Mouse (Mus musculus): Measurements from ENCODE around the gene Llgl2. TPM values are rescaled to one million over a fixed set of nuclear protein-coding genes. Genes with fewer than 3 reads are reported as not detected.
A peak's percentile ranks its signal among the peaks of the same experiment; 100 is the strongest.

Llgl2 gene
- total and polyA plus RNA-seq, 2 experiments from 2014 or later, result 14.1 to 49.8 TPM

DNA sequence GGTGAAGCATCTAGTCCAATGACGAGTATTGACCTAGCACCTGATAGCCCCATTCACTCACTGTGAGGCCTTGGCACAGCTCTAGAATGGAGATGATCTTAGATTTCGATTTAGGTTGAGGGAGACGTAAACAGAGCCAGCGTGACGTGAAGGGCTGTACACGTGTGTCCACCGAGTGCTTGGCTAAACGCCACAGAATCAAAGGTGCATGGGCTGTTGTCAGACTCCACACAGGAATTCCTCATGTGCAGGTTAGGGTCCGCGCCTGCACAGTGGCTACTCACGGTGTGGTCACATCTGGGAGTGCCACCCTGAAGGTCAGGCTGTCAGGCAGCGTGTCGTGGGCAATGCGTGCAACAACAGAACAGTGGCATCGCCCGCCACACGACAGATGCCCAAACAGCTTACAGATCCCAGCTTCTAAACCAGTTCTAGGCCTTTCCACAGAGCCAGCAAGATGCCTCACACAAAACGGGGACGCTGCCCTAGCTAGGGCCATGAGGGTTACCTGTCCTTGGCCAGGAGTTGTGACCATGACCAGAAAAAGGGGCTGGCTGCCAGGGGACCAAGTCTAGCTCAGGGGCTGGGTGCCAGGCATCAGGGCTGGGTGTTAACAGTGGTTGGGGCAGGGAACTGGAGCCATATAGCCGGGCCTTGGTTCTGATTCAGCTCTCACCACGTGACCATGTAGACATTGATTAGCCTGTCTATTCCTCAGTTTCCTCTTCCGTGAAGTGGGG lies 13.9 kb downstream of the Llgl2 start:
- no peak overlapping the region for H3K9ac ChIP-seq (replicated peaks; ENCODE audit: low read depth, low read length)
- H3K9me3 ChIP-seq (replicated peaks; ENCODE audit: control insufficient read depth, low read length), result no peaks in the 10 kb centered on the region
- H3K36me3 ChIP-seq (replicated peaks; ENCODE audit: control insufficient read depth, insufficient read depth, low read length), result no peaks in the 10 kb centered on the region
- no peak overlapping the region for H3K27ac ChIP-seq (ENCODE audit: low read depth)
- no peaks in the 10 kb centered on the region for H3K27me3 ChIP-seq (ENCODE audit: control insufficient read depth, insufficient read depth, low read length)
- DNase-seq (ENCODE audit: low spot score) (no peak), ATAC-seq (ENCODE audit: insufficient read depth, low read depth) (no peak)
- H3K4me3 ChIP-seq (ENCODE audit: low read depth, low read length), result no peak overlapping the region
- TF ChIP-seq CTCF (IDR thresholded peaks at IDR 0.05; ENCODE audit: low read depth) (no peak), EP300 (IDR thresholded peaks at IDR 0.05; ENCODE audit: low read depth) (no peak)
- H3K4me1 ChIP-seq (ENCODE audit: control insufficient read depth, insufficient read depth), result peaks cover 56% of the 10 kb centered on the region
- WGBS, result 91% methylated on average over 22 of the region's 22 CpGs
- H3K4me2 ChIP-seq (ENCODE audit: low read depth, low read length), result no peak overlapping the region

DNA sequence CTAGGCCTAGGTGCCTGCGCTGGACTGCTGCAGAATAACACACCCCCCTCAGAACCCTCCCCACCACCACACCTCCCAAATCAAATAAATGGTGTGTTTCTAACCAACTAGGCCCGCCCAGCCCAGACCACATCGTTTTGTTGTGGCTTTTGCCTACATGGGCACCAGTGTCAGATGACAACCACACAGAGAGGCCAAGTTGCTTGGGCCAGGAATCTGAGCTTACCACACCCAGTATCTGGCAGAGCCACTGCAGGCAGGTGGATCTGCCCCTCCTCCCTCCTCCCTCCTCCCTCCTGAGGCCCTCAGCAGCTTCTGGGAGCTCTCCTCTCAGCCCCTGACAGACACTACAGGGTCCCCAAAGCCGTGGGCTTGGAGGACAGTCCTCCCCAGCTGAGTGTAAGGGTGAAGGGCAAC lies 15.1 kb downstream of the Llgl2 start:
- peaks cover 51% of the 10 kb centered on the region for H3K4me1 ChIP-seq (ENCODE audit: control insufficient read depth, insufficient read depth)
- DNase-seq (ENCODE audit: low spot score) (no peak), ATAC-seq (ENCODE audit: insufficient read depth, low read depth) (no peak)
- H3K36me3 ChIP-seq (replicated peaks; ENCODE audit: control insufficient read depth, insufficient read depth, low read length), result no peaks in the 10 kb centered on the region
- no peaks in the 10 kb centered on the region for H3K9me3 ChIP-seq (replicated peaks; ENCODE audit: control insufficient read depth, low read length)
- H3K27me3 ChIP-seq (ENCODE audit: control insufficient read depth, insufficient read depth, low read length), result no peaks in the 10 kb centered on the region
- no peak overlapping the region for H3K4me2 ChIP-seq (ENCODE audit: low read depth, low read length)
- no peak overlapping the region for H3K27ac ChIP-seq (ENCODE audit: low read depth)
- no peak overlapping the region for H3K9ac ChIP-seq (replicated peaks; ENCODE audit: low read depth, low read length)
- no peak overlapping the region for H3K4me3 ChIP-seq (ENCODE audit: low read depth, low read length)
- 44% methylated on average over 4 of the region's 4 CpGs for WGBS
- TF ChIP-seq EP300 (IDR thresholded peaks at IDR 0.05; ENCODE audit: low read depth) (no peak), CTCF (IDR thresholded peaks at IDR 0.05; ENCODE audit: low read depth) (no peak)

DNA sequence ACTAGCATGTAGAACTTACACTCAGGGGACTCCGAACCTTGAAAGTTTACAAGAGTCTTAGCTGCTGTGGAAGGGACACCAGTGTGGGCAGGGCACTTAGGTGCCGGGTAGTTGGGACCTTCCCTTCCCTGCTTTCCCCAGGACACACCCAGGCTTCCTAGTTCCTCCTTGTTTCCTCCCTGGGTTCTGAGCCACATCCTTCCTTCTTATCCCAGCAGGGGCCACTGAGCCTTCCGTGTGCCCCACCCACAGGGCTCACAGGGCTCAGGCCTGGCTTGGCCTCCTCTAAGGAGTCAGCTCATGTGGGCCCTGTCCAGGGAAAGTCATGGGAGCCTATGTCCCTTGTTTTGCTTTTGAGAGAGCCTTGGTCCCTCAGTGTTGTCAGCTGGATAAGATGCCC lies 15.9 kb downstream of the Llgl2 start:
- no peak for DNase-seq (ENCODE audit: low spot score)
- H3K36me3 ChIP-seq (replicated peaks; ENCODE audit: control insufficient read depth, insufficient read depth, low read length), result no peaks in the 10 kb centered on the region
- no peak for TF ChIP-seq EP300 (IDR thresholded peaks at IDR 0.05; ENCODE audit: low read depth)
- TF ChIP-seq CTCF (IDR thresholded peaks at IDR 0.05; ENCODE audit: low read depth), result no peak
- H3K27ac ChIP-seq (ENCODE audit: low read depth), result peak overlapping the region; percentile 30; the same call in 1 of the 2 replicates
- no peak for ATAC-seq (ENCODE audit: insufficient read depth, low read depth)
- H3K9ac ChIP-seq (replicated peaks; ENCODE audit: low read depth, low read length), result peak overlapping the region; percentile 21; the same call in 1 of the 2 replicates
- H3K27me3 ChIP-seq (ENCODE audit: control insufficient read depth, insufficient read depth, low read length), result no peaks in the 10 kb centered on the region
- WGBS, result 60% methylated on average over 3 of the region's 3 CpGs
- no peaks in the 10 kb centered on the region for H3K9me3 ChIP-seq (replicated peaks; ENCODE audit: control insufficient read depth, low read length)
- no peak overlapping the region for H3K4me2 ChIP-seq (ENCODE audit: low read depth, low read length)
- H3K4me1 ChIP-seq (ENCODE audit: control insufficient read depth, insufficient read depth), result peaks cover 51% of the 10 kb centered on the region
- H3K4me3 ChIP-seq (ENCODE audit: low read depth, low read length), result no peak overlapping the region

DNA sequence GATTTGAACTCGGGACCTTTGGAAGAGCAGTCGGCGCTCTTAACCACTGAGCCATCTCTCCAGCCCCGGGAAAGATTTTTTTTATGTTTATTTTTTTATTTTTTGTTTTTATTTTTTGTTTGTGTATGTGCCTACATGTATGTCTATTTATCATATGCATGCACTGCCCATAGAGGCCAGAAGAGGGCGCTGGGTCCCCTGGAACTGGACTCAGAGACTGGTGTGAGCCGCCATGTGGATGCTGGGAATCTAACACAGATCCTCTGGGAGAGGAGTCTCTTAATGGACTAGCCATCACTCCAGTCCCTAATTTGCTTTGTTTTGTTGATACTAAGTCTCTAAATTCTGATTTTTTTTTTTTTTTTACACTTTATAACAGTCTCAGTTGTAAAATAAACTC lies 17.2 kb downstream of the Llgl2 start:
- DNase-seq (ENCODE audit: low spot score) (no peak), ATAC-seq (ENCODE audit: insufficient read depth, low read depth) (no peak)
- Histone ChIP-seq H3K27me3 (ENCODE audit: control insufficient read depth, insufficient read depth, low read length) (no peaks in the 10 kb centered on the region), H3K9me3 (replicated peaks; ENCODE audit: control insufficient read depth, low read length) (no peaks in the 10 kb centered on the region), H3K36me3 (replicated peaks; ENCODE audit: control insufficient read depth, insufficient read depth, low read length) (peaks cover 10% of the 10 kb centered on the region), H3K4me2 (ENCODE audit: low read depth, low read length) (no peak overlapping the region), H3K4me3 (ENCODE audit: low read depth, low read length) (no peak overlapping the region), H3K9ac (replicated peaks; ENCODE audit: low read depth, low read length) (no peak overlapping the region), H3K4me1 (ENCODE audit: control insufficient read depth, insufficient read depth) (peaks cover 51% of the 10 kb centered on the region), H3K27ac (ENCODE audit: low read depth) (peak overlapping the region; percentile 93)
- 87% methylated on average over 6 of the region's 6 CpGs for WGBS
- TF ChIP-seq CTCF (IDR thresholded peaks at IDR 0.05; ENCODE audit: low read depth) (peak; percentile 25), EP300 (IDR thresholded peaks at IDR 0.05; ENCODE audit: low read depth) (no peak)

DNA sequence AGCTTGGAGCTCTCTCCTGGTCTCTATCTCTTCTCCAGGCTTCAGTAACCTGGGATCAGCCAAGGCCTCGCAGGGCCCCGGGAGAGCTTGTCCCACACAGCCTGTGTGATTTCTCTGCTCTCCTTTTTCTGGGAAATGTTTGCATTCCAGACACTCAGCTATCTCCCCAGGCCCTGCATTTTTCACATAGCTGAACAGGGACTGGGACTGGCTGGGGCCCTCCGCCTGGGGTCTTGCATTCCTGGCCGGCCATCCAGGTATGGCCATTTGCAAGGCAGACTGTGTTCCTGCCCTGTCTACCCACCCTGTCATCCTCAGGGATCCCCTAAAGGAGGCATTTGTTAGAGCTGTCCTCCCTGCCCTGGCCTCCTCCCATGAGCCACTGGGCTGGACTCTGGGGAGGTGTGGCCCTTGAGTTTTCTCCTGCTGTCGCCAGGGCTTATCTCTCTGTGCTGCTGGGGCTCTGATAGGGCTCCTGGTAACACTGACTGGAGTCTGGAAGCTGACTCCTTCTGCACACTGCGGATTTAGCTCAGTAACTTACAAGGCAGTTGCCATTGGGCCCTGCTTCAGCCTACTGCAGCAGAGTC lies 18.2 kb downstream of the Llgl2 start:
- Histone ChIP-seq H3K27me3 (ENCODE audit: control insufficient read depth, insufficient read depth, low read length) (no peaks in the 10 kb centered on the region), H3K9me3 (replicated peaks; ENCODE audit: control insufficient read depth, low read length) (no peaks in the 10 kb centered on the region), H3K9ac (replicated peaks; ENCODE audit: low read depth, low read length) (no peak overlapping the region), H3K4me2 (ENCODE audit: low read depth, low read length) (no peak overlapping the region), H3K27ac (ENCODE audit: low read depth) (peak overlapping the region; percentile 93), H3K4me3 (ENCODE audit: low read depth, low read length) (no peak overlapping the region), H3K4me1 (ENCODE audit: control insufficient read depth, insufficient read depth) (peaks cover 45% of the 10 kb centered on the region), H3K36me3 (replicated peaks; ENCODE audit: control insufficient read depth, insufficient read depth, low read length) (peaks cover 18% of the 10 kb centered on the region)
- DNase-seq (ENCODE audit: low spot score), result peak; percentile 82
- peak; percentile 85 for ATAC-seq (ENCODE audit: insufficient read depth, low read depth)
- WGBS, result 10% methylated on average over 6 of the region's 6 CpGs
- TF ChIP-seq EP300 (IDR thresholded peaks at IDR 0.05; ENCODE audit: low read depth) (0 out of 2 replicates have a peak, but pooled peaks have one; percentile 59), CTCF (IDR thresholded peaks at IDR 0.05; ENCODE audit: low read depth) (no peak)
